Mouse (Mus musculus): ENCODE measurements around the gene Kel.

DNA sequence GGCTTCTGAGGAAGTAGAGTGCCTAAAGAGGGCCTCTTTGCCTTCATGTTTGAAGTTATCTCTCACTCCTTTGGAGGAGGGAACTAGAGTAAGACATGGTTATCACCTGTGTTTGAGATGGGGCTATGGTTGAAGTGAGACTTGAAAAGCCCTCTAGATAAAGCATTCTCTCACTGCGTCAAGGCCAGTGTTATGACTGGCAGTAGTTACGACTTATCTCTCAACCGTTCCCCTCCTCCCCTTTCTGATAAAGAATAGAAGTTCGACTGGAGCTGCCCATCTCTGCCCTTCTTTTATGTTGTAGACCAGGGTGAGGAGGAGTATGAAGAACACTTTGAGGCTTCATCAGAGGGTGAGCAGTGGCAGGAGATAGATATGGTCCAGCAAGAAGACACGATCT is 19.2 kb downstream of the Kel start:
- TF ChIP-seq CTCF (IDR thresholded peaks at IDR 0.05; ENCODE audit: control insufficient read depth, insufficient read depth, low read length) (no peak), POLR2A (IDR thresholded peaks at IDR 0.05; ENCODE audit: borderline replicate concordance, control insufficient read depth, low read depth, low read length) (no peak)
